ENCODE assay signal across 13 mouse cellular contexts in genomic region chr11:31831983-31832382, GRCm38 (mm10). TPM values are rescaled to one million over a fixed set of nuclear protein-coding genes. Genes with fewer than 3 reads are reported as not detected.
DNase-seq lines count a peak whose midpoint lies in the region; ATAC-seq and TF ChIP-seq lines count a peak whose summit lies in the region.
"Had no signal": no experiment of that assay in that cellular context is flagged by ENCODE, and none has a peak within 500 bp of the region (broad histone marks: within the 10 kb centered on the region; RNA-seq: fewer than 3 reads in every experiment).

No protein-coding gene starts in this region.

- no peak for ATAC-seq in hindbrain, embryonic 14.5 days (ENCODE audit: low FRiP score)
- ATAC-seq in hindbrain, embryonic 13.5 days (ENCODE audit: low FRiP score): no peak
- ATAC-seq in common myeloid progenitor, adult 5-6 weeks (replicated peaks; ENCODE audit: low read depth, poor library complexity, severe bottlenecking): 0 out of 2 replicates have a peak, but pooled peaks have one; percentile 12
- ATAC-seq in megakaryocyte progenitor cell, adult 5-6 weeks (replicated peaks; ENCODE audit: poor library complexity): peak; percentile 30
- no peak for ATAC-seq in stomach, postnatal 0 days (ENCODE audit: low FRiP score, low TSS enrichment)
- no peak for ATAC-seq in forebrain, embryonic 13.5 days

- H3K9me3 ChIP-seq in hindbrain, embryonic 14.5 days (ENCODE audit: control insufficient read depth, low read length): no peaks in the 10 kb centered on the region
- H3K9me3 ChIP-seq in hindbrain, embryonic 13.5 days: no peaks in the 10 kb centered on the region
- no peaks in the 10 kb centered on the region for H3K9me3 ChIP-seq in stomach, postnatal 0 days (ENCODE audit: control insufficient read depth, low read length)
- H3K9me3 ChIP-seq in forebrain, embryonic 13.5 days (replicated peaks): no peaks in the 10 kb centered on the region
- H3K9me3 ChIP-seq: embryonic facial prominence, embryonic 15.5 days; heart, embryonic 12.5 days had no signal

- peak overlapping the region; percentile 40; the same call in 1 of the 2 replicates for H3K27ac ChIP-seq in hindbrain, embryonic 14.5 days
- no peak overlapping the region for H3K27ac ChIP-seq in hindbrain, embryonic 13.5 days
- no peak overlapping the region for H3K27ac ChIP-seq in stomach, postnatal 0 days (replicated peaks)
- no peak overlapping the region for H3K27ac ChIP-seq in forebrain, embryonic 13.5 days
- H3K27ac ChIP-seq: embryonic facial prominence, embryonic 15.5 days; macrophage had no signal

- WGBS in hindbrain, embryonic 14.5 days: 95% methylated on average over 5 of the region's 5 CpGs
- 89% methylated on average over 5 of the region's 5 CpGs for WGBS in hindbrain, embryonic 13.5 days
- WGBS in stomach, postnatal 0 days: 80% methylated on average over 5 of the region's 5 CpGs
- 93% methylated on average over 5 of the region's 5 CpGs for WGBS in forebrain, embryonic 13.5 days

- no peak overlapping the region for H3K4me3 ChIP-seq in hindbrain, embryonic 14.5 days (replicated peaks; ENCODE audit: low read length)
- no peak overlapping the region for H3K4me3 ChIP-seq in hindbrain, embryonic 13.5 days
- no peak overlapping the region for H3K4me3 ChIP-seq in stomach, postnatal 0 days (ENCODE audit: low read depth, low read length)
- H3K4me3 ChIP-seq in forebrain, embryonic 13.5 days: no peak overlapping the region
- H3K4me3 ChIP-seq: embryonic facial prominence, embryonic 15.5 days; heart, embryonic 12.5 days had no signal

- H3K4me2 ChIP-seq in hindbrain, embryonic 14.5 days (replicated peaks): no peak overlapping the region
- H3K4me2 ChIP-seq in hindbrain, embryonic 13.5 days: no peak overlapping the region
- no peak overlapping the region for H3K4me2 ChIP-seq in stomach, postnatal 0 days (replicated peaks; ENCODE audit: low read depth)
- H3K4me2 ChIP-seq in forebrain, embryonic 13.5 days: no peak overlapping the region
- H3K4me2 ChIP-seq: embryonic facial prominence, embryonic 15.5 days; heart, embryonic 12.5 days had no signal

- H3K9ac ChIP-seq in hindbrain, embryonic 14.5 days: no peak overlapping the region
- no peak overlapping the region for H3K9ac ChIP-seq in hindbrain, embryonic 13.5 days
- no peak overlapping the region for H3K9ac ChIP-seq in stomach, postnatal 0 days (ENCODE audit: low read length)
- no peak overlapping the region for H3K9ac ChIP-seq in forebrain, embryonic 13.5 days
- H3K9ac ChIP-seq: embryonic facial prominence, embryonic 15.5 days; heart, embryonic 12.5 days had no signal

- DNase-seq in hindbrain, embryonic 14.5 days (ENCODE audit: low spot score): no peak
- DNase-seq in CD4-positive helper T cell, adult 2 months (ENCODE audit: low read depth, low spot score): peak; percentile 41
- no peak for DNase-seq in stomach, postnatal 0 days (ENCODE audit: low spot score)
- no peak for DNase-seq in right cerebral cortex, adult 18-20 months
- DNase-seq: cerebellum, postnatal 10 days; layer of hippocampus, adult 9-11 months had no signal

- no peak for TF ChIP-seq CTCF in stomach, postnatal 0 days (IDR thresholded peaks at IDR 0.05; ENCODE audit: low read depth)

- no peak for TF ChIP-seq EP300 in stomach, postnatal 0 days (optimal IDR thresholded peaks at IDR 0.05)

- peaks cover 5% of the 10 kb centered on the region for H3K4me1 ChIP-seq in hindbrain, embryonic 14.5 days (replicated peaks; ENCODE audit: control insufficient read depth, insufficient read depth, low read length)
- H3K4me1 ChIP-seq in hindbrain, embryonic 13.5 days (replicated peaks): peaks cover 25% of the 10 kb centered on the region
- H3K4me1 ChIP-seq in stomach, postnatal 0 days (replicated peaks; ENCODE audit: control insufficient read depth, insufficient read depth): no peaks in the 10 kb centered on the region
- H3K4me1 ChIP-seq in forebrain, embryonic 13.5 days: peaks cover 10% of the 10 kb centered on the region; the same call in 1 of the 2 replicates
- H3K4me1 ChIP-seq: embryonic facial prominence, embryonic 15.5 days had no signal

- no peaks in the 10 kb centered on the region for H3K27me3 ChIP-seq in hindbrain, embryonic 14.5 days (ENCODE audit: control insufficient read depth, insufficient read depth, low read length)
- H3K27me3 ChIP-seq in hindbrain, embryonic 13.5 days: no peaks in the 10 kb centered on the region
- no peaks in the 10 kb centered on the region for H3K27me3 ChIP-seq in stomach, postnatal 0 days (ENCODE audit: control insufficient read depth, insufficient read depth, low read length)
- H3K27me3 ChIP-seq in forebrain, embryonic 13.5 days: no peaks in the 10 kb centered on the region
- H3K27me3 ChIP-seq: embryonic facial prominence, embryonic 15.5 days; heart, embryonic 12.5 days had no signal

- H3K36me3 ChIP-seq in hindbrain, embryonic 14.5 days (replicated peaks; ENCODE audit: control insufficient read depth, insufficient read depth): no peaks in the 10 kb centered on the region
- H3K36me3 ChIP-seq in hindbrain, embryonic 13.5 days: no peaks in the 10 kb centered on the region
- H3K36me3 ChIP-seq in stomach, postnatal 0 days (ENCODE audit: control insufficient read depth, insufficient read depth, low read length): no peaks in the 10 kb centered on the region
- no peaks in the 10 kb centered on the region for H3K36me3 ChIP-seq in forebrain, embryonic 13.5 days (ENCODE audit: poor library complexity, severe bottlenecking)
- H3K36me3 ChIP-seq: embryonic facial prominence, embryonic 15.5 days; heart, embryonic 12.5 days had no signal

RNA-seq across cellular contexts. Expression of gene Cpeb4, which starts 40.0 kb away (rescaled TPM):
- polyA plus RNA-seq in hindbrain, embryonic 14.5 days (2014; fragmentation: Nextera tagmentation; extraction: Ambion mirVana): 37.6 and 40.9 TPM in 2 replicates
- 16.0 and 16.1 TPM in 2 replicates for polyA plus RNA-seq in hindbrain, embryonic 13.5 days (2015; fragmentation: Nextera tagmentation; extraction: Ambion mirVana)
- 8.2 TPM in 2 replicates for total RNA-seq in common myeloid progenitor, adult 5-6 weeks (2017)
- total RNA-seq in megakaryocyte progenitor cell, adult 5-6 weeks (2015): 9.4 and 15.3 TPM in 2 replicates
- total RNA-seq in megakaryocyte progenitor cell, adult 5-6 weeks (2017): 7.7 and 8.3 TPM in 2 replicates
- 5.7 and 6.1 TPM in 2 replicates for polyA plus RNA-seq in stomach, postnatal 0 days (2015; fragmentation: Nextera tagmentation; extraction: Ambion mirVana)
- 10.4 and 12.4 TPM in 2 replicates for polyA plus RNA-seq in forebrain, embryonic 13.5 days (2015; fragmentation: Nextera tagmentation; extraction: Ambion mirVana)

Comparison
In these comparisons a context has a peak if more than half of its experiments do, and no peak if none do; other contexts are left out.
1. ATAC-seq: peak in common myeloid progenitor, adult 5-6 weeks (single experiment) and megakaryocyte progenitor cell, adult 5-6 weeks (single experiment); none in hindbrain, embryonic 14.5 days (single experiment), hindbrain, embryonic 13.5 days (single experiment), stomach, postnatal 0 days (single experiment) and forebrain, embryonic 13.5 days (single experiment).